Mouse (Mus musculus): ENCODE data around the gene Vezt.

Gene Vezt

DNA sequence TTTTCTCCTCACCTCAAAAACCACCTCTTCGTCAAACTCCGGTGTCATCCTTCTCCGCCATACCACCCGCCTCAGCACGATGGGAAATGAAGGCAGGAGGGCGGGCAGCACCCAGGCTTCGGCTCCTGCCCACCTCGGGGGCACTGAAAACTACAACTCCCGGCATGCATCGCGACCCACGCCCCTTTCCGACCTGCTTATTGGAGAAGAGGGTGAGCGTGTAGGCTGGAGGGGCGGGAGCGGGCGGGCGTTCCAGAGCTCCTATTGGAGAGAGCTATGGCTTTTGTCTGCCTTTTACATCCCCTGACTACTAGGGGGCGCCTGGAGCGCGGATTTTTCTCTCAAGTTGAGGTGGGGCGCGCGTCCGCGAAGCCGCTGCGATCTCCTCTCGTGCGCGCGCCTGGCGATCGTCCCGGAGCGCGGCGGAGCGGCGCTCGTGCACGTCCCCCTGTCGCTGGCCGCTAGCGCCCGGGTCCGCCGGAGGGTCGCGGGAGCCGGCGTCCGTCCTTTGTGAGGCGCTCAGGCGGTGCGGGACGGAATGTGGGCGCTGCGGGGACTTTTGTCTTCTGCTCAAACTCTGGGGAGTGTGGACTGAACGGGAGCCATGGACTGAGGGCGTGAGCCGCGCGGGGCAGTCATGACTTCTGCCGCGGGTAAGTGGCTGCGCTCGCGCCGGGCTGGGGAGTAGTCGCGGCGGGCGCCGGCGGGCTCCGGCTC is at the start of gene Vezt, which contains the start of gene Fgd6:
Vezt (minus strand) TSS at position 160 of the 717 bp plus-strand sequence.
Fgd6 (plus strand) TSS at position 344 of the 717 bp plus-strand sequence.
- peak; percentile 99 for DNase-seq (ENCODE audit: low spot score)

DNA sequence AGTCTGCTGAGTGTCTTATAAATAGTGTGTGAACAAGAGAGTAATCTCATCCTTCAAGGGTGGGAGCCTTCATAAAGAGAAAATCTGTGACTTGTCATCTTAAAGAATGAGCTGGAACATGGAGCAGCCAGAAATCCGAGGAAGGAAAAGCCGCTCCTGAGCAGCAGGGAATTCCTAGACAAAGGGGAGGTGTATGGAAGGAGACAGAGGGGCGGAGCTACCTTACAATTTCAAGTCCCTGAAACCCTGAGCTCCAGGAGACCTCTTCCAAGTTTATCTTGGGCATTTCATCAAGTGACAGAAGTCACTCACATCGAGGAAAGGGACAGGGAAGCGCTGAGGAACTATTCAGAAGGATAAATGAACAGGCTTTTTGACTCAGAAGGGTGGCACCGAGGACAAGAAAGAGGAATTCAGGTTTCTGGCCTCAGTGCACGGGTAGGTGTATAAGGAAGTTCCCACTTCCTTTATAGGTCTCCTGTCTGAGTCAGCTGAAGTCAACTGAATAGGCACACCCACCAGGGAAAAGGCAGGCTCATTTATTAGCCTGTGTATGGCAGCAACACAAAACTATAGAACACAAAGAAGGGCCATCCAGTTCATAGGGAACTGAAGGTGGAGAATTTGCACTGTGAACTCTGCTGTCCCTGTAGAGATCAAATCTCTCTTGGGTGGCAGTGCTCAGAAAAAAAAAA is 46.6 kb upstream of the Vezt start:
- DNase-seq (ENCODE audit: low spot score), result no peak

DNA sequence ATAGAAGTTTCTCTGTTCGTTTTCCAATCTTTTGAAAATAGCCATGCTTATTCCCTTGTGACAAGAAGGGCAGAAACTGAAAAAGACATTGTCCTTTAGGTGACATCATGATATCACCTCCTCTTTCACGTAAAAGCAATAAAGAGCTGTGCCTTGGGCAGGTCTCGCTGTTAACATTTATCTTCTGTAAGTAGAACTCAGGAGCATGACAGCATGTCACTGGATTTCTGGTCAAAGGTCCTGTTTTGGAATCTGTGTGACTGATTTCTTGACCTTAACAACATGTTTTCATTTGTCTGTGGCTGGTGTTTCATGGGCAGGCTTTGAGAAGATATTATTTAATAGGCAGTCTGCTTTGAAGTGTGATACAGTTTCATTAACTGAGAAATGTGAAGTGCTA is 45.1 kb upstream of the Vezt start:
- DNase-seq (ENCODE audit: low spot score), result no peak

DNA sequence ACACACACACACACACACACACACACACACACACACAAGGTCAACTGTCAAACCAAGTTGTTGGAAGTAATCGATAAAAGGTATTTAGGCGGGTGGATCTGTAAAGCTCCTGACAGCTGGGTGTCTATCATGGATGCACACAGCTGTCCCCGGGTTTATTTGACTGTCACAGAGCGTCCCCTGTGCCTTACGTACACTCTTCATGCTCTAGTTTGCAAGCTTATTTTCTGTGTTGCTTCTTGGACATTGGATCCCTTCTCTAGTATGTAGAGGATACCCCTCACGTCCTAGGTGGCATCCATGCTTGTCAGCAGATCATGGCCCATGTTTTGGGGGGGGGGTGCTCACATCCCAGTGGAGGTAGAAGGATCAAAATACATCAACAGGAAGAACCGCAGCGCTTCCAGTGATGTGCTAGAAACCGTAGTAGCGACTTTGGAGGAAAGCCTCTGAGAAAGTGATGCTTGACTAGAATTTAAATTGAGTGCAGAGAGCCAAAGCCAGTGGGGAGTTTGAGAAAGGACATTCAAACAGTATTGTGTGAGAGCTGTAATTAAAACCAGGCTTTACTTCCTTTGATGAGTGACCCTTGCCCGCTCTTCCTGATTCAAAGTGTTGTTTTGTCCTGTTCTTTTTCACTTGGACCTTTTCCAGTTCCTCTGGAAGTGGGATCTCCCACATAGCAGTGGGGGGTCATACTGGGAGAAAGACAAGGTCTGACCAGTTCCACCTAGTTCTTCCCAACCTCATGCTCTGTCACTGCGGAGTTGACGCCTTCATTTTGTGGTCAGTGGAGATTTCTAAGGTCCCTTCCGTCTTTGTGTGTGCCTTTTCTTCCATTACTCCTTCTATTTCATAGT is 41.6 kb upstream of the Vezt start:
- DNase-seq (ENCODE audit: low spot score), result no peak

DNA sequence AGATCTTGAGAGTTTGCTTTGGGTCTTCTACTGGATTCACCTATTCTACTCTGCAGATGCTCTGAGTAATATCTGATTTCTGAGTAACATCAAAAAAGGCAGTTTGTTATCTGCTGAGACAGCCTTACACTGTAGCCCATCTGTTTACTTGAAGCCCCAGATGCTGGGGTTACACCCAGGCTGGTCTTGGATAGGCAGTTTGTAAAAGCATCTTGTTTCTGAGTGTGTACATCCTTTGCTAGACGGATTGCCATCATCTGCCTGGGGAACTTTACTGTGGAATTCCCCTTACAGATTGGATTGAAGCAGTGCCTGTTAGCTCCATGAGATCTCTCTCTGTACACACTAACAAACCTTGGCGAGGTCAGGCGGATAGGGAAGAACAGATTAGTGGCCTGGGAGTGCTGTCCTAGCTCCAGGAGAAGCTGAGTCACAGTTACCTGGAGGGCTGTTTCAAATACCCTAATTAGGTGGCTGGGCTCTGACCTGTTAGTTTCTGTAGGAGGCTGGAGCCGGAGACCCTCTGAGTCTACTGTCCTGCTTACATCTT is 37.4 kb upstream of the Vezt start:
- no peak for DNase-seq (ENCODE audit: low spot score)

DNA sequence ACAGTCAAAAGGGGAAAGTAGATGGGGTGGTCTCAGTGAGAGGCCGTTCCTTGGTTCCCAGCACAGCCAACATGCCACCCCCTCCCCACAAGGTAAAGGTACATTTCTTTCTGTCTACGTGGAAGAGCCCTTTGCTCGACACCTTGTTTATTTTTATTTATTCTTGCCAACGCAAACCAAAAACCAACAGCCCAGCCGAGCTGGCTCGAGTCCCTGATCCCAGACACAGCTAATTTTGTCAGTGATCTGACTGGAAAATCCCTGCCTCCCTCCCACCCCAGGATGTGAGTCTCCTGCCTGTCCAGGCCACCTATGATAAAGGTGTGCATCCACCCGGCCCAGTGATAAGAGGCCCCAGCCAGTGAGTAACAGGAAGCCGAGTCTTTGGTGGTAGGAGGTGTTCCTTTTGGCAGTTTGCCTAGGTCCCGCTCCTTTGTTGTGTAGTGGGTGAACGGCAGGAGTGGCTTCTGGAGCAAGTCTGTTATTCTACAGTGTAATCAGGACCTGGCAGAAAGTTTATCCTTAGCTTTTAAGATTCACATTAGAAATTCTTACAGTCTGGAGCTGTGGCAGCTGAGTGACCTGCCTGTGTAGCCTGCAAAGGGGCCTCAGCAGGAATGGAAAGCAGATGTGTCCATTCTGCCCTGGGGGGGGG is 36.8 kb upstream of the Vezt start:
- DNase-seq (ENCODE audit: low spot score), result peak; percentile 2

DNA sequence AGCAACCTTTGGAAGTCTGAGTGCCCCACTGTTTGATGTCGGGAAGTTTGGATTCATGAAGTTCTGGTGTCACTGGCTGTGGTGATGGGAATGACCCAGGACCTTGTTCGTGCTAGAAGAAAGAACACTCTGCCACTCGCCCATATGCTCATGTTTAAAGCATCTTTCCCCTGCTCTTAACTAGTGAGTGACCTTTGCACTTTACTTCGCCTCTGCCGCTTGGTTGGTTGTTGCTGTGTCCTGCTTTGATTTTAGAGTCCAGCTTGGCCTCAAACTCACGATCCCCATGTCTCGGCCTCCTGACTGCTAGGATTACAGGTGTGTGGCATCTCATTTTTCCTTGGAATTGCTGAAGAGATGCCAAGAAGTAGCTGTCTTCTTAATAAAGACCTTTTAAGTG is 36.0 kb upstream of the Vezt start:
- DNase-seq (ENCODE audit: low spot score), result no peak

DNA sequence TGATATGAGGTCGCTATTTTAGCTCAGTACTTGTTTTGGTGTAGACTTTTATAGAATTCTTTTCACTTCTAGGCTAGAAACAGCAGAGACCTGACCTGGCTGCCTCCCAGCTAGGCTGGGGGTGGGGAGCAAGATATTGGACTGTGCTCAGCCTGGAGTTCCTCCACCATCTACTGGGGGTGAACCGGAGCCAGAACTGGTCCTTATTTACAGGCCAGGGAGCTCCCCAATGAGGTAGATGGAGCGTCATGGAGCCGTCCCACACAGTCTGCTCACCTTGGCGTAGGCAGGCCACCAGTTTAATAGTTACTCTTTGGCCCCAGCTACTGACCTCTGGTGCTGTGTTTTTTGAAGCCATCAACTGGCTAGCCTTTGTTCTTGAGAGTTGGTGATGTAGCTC is 33.1 kb upstream of the Vezt start:
- DNase-seq (ENCODE audit: low spot score), result no peak

DNA sequence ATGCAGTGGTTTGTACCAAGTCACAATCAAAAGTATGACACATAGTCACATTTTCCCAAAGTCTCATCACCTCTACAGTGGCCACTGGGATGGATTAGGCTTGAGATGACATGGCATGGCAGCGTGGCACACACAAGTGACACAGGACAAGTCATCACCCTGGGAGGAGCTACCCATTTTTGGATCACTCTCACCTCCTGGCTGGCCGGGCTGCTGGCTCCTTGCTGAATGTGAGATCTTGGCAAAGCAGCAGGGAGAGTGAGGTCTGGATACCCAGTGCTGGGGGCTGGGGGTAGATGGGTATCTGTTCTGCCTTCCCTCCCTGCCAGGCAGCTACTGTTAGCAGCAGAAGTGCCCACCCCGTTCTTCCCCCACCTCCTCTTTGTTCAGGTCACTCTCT is 31.3 kb upstream of the Vezt start:
- DNase-seq (ENCODE audit: low spot score), result no peak

DNA sequence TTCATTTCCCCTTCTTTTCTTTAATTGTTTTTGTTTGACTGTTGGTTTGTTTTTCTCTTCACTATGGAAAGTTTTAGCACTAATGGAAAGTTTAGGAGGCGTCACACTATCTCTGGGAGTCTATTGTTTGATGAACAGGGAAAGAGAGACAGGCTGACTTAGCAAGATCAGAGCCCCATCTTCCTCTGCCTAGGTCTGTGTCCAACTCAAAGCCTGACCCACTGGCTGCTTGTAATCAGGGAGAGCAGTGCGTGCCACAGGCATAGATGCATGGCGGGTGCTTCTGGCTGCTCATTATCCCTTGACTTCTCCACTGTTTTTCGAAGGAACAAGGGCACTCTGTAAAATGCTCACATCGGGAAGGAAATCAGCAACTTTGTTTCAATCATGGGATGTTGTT is 26.7 kb upstream of the Vezt start:
- DNase-seq (ENCODE audit: low spot score), result no peak

DNA sequence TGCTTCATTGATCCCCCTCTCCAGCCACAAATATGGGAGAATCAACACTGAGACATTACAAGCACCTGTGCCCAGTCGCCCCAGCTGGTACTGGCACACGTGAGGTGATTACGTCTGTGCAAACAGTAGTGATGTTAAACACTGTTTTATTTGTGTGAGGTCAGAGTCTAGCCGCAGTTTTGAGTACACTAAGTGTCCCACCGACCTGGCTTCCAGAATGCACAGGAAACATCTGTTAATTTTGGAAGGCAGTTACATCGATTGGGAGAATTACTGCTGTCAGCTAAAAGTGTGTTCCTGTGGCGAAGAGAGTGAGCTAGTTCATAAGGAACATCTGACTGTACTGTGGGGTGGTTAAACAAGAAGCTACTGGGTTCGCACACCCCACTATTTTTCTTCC is 24.6 kb upstream of the Vezt start:
- DNase-seq (ENCODE audit: low spot score), result no peak

DNA sequence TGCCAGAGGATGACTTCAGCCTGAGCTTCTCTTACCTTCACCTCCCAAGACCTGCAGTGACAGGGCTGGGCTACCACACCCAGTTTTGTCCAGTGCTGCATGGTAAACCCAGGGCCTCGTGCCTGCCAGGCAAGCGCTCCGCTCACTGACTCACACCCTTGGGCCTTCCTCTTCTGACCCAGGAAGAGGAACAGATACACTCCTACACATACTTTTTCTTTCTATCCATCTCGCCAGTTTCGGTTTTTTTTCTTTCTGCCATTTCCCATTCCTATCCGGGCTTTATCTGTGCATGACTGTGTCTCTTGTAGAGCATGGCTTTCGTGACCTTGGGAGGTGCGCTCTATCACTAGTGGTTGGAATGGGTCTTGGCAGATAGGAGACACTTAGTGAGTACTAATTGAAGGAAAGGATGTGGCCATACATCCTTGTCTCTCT is 24.0 kb upstream of the Vezt start:
- no peak for DNase-seq (ENCODE audit: low spot score)

DNA sequence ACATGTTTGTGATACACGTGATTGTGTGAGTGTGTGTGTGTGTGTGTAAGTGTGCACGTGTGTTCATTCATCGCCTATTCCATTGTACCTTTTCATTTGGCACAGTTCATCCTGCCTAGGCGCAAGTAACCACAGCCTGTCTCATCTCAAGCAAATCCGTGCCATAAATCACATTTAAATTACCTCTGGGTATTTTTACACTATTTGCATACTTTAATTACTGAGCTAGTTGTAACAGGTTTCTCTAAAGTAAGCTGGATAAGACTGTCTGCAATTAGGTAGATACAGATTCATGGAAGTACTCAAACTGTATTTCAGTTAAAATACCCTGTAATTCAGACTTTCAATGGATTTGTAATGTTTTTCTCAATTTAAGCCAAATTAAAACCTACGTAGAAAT is 20.9 kb upstream of the Vezt start:
- DNase-seq (ENCODE audit: low spot score), result no peak

DNA sequence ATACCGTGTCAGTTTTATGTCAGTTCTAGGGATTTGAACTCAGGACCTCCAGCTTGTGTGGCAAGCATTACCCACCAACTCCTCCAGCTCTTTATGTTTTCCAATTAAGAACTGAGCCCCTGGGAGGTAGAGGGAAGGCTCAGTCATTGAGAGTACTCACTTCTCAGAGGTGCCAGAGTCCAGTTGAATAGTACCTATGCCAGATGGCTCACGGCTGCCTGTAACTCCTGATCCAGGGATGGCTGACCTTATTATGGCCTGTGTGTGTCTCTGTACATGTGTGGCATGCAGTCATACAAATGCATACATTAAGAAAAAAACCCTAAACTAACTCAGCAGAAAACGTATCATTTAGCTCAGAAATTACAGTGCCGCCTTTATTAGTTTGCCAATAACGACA is 15.1 kb upstream of the Vezt start:
- DNase-seq (ENCODE audit: low spot score), result no peak

DNA sequence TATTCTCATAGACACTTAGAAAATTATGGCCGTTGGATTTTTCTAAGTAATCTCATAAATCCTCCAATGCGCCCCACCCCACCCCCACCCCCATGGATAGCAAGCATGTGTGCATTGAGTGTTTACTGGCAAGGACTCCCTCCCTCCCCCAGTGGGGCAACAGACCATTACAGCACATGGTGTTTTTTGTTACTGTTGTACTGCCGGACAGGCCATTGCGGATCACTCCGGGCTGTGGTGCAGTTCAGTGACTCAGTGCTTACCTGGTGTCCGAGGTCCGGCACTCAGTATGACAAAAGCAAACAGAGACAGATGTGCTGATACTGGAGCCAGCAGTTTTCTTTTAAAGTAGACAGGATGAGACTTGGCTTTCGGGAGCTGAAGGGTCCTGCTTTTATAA is 13.5 kb upstream of the Vezt start:
- no peak for DNase-seq (ENCODE audit: low spot score)

DNA sequence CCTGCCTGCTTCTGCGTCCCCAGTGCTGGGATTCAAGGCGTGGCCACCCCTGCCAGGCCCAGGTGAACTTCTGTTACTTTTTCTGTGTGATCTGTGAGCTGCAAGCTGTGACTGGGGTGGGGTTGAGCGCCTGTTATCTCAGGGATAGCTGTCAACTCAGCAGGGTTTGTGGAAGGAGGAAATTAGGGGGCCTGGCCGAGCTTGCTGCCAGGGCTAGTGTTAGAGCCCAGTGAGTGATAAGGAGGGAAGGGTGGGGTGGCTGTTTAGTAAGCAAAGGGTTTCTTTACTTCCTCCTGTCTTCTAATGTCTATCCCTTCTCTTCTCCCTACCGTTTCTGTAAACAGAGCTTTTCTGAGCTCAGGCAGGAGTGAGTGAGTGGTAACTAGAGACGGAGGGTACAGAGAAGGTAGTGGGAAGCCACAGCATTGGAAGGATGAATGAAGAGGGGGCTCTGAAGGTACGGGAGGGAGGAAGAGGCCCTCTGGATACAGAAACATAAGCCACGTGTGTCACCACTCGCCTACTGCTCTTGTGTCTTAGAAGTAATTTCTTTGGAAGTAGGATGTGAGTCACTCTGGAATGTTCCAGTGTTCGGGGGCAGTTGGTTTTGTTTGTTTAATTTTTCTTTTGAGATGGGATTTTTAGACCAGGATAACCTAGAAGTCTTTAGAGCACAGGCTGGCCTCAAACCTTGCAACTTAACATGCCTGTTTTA is 12.4 kb upstream of the Vezt start:
- DNase-seq (ENCODE audit: low spot score), result no peak

DNA sequence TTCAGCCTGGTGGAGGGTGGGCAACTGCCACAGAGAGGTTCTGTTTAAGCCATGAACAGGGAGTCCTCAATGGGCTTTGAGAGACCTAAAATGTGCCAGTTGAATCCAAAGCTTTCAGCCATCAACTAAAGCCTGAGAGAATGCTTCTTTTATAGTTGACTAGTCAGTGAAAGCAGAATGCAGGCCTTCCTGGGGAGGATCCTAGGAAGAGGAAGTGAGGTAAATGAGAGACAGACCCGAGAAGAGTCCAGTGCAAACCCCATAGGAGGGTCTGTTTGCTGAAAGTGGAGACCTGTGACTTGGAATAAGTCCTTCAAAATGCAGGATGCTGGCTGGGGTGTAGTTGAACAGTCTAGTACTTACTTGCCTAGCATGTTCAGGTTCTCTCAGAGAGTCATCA is 11.4 kb upstream of the Vezt start:
- no peak for DNase-seq (ENCODE audit: low spot score)

DNA sequence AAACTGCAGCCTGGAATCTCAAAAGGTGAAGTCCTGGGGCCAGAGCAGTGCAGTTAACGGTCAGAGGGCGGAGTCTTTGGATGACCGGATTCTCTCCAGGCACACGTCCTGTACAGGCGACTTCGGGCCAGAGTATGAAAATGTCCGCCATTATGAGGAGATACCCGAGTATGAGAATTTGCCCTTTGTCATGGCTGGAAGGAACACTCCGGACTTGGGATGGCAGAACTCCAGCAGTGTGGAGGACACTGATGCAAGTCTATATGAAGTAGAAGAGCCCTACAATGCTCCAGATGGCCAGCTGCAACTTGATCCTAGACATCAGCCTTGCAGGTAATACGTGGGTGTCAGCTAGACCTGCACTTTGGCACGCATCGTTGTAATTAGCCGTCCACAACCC is 9.7 kb upstream of the Vezt start:
- DNase-seq (ENCODE audit: low spot score), result no peak

DNA sequence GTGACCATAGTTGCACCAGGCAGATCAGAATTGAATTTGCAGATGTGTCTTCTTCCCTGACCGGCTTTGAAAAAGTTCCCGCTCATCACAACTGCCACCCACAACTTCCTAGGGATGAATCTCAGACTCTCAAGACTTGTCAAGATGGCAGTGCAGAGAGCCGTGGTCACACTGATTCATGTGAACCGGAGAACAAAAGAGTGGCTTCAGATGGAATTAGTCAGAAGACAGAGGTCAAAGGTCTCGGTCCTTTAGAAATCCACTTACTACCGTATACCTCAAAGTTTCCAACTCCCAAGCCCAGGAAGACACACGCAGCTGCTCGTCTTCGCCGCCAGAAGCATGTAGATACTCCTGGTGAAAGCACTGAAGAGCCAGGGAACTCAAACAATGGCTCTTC is 8.3 kb upstream of the Vezt start:
- DNase-seq (ENCODE audit: low spot score), result no peak

DNA sequence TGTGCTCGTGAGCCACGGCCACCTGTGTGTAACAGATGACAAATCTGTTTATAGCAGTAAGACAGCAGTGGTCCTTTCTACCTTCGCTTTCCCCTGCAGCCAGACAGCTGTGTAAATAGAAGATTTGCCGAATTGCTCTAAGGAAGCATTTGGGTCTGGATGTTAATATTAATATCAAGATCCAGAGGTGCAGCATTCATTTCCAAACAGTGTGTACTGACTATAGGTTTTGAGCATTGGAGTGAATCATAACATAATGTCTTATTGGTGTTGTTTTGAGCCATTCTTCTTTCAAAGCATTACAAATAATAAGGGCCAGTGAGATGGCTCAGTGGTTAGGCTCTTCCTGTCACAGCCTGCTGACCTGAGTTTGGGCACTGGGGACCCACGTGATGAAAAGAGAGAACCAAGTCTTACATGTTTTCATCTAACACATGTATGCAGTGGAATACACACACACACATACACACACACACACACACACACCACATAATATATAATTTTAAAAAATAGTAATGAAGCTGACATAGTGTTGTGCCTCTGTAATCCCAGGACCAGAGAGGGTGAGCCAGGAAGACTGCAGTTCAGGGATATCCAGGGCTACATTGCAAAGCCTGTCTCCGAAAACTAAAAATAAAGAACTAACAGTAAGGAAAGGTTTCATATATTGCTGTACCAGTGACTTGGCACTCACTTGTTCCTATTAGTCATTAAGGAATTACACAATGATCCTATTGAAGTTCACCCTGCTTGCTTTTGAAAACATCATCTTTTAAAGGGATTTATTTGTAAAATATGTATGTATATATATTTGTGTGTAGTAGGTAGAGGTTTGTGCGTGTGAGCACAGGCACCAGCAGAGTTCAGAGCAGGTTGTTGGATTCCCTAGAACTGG is 3.0 kb upstream of the Vezt start:
- no peak for DNase-seq (ENCODE audit: low spot score)
